Mouse (Mus musculus): ENCODE results near the gene Kif7. TPM values are rescaled to one million over a fixed set of nuclear protein-coding genes. Genes with fewer than 3 reads are reported as not detected.

Gene Kif7
- polyA plus RNA-seq, 1 experiment from 2014 or later, result 2.1 TPM

- H3K9me3 ChIP-seq, result no peaks in the 10 kb centered on the region
- H3K36me3 ChIP-seq, result no peaks in the 10 kb centered on the region
- H3K4me3 ChIP-seq, result peak within 1 kb of the TSS; percentile 83
- peaks cover 16% of the 10 kb centered on the region for H3K4me1 ChIP-seq (replicated peaks)
- ATAC-seq (ENCODE audit: low FRiP score, low read depth), result peak; percentile 100
- peak within 1 kb of the TSS; percentile 55 for H3K9ac ChIP-seq
- under 1% methylated on average over 39 of the region's 39 CpGs for WGBS
- H3K4me2 ChIP-seq, result peak within 1 kb of the TSS; percentile 100
- no peak within 1 kb of the TSS for H3K27ac ChIP-seq (replicated peaks)
- no peaks in the 10 kb centered on the region for H3K27me3 ChIP-seq
Observed at GRCm38 (mm10) chr7:79659578-79660290, 55.8 kb downstream of the Kif7 start, which contains the start of gene Ticrr. Gene Ticrr, plus strand, starts transcription at chr7:79660196.

DNA sequence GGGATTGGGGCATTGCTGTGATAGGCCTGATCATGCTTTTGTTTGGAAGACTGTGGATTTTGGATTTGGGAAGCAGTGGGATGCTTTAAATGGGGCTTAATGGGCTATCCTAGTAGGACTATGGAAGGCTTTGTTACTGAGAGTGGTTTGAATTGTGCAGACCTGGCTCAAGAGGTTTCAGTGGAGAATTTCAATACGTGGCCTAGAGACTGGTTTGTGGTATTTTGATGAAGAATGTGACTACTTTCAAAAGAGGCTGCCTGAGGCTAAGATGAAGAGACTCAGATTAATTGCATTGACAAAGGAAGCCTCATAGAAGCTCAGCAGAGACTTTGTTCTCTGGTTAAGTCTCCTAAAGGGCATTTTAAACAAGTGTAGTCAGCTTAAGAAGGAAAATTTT, 60.9 kb downstream of the Kif7 start:
- H3K27ac ChIP-seq (replicated peaks), result no peak overlapping the region

GRCm38 (mm10) chr7:79654185-79654584, 61.3 kb downstream of the Kif7 start:
- H3K9me3 ChIP-seq, result no peaks in the 10 kb centered on the region
- H3K27ac ChIP-seq (replicated peaks), result no peak overlapping the region
- H3K27me3 ChIP-seq, result no peaks in the 10 kb centered on the region
- ATAC-seq (ENCODE audit: low FRiP score, low read depth), result no peak
- WGBS, result 81% methylated on average over 1 of the region's 1 CpGs
- H3K36me3 ChIP-seq, result no peaks in the 10 kb centered on the region
- no peak overlapping the region for H3K4me3 ChIP-seq
- no peak overlapping the region for H3K4me2 ChIP-seq
- no peak overlapping the region for H3K9ac ChIP-seq
- H3K4me1 ChIP-seq (replicated peaks), result peaks cover 2% of the 10 kb centered on the region

More for the DNA sequence above, 60.9 kb downstream of the Kif7 start:
- no peak for ATAC-seq (ENCODE audit: low FRiP score, low read depth)
- Histone ChIP-seq H3K27me3 (no peaks in the 10 kb centered on the region), H3K4me3 (no peak overlapping the region), H3K9ac (no peak overlapping the region), H3K4me2 (no peak overlapping the region), H3K4me1 (replicated peaks) (peaks cover 6% of the 10 kb centered on the region), H3K36me3 (no peaks in the 10 kb centered on the region), H3K9me3 (no peaks in the 10 kb centered on the region)
- 27% methylated on average over 1 of the region's 1 CpGs for WGBS

- H3K9ac ChIP-seq, result no peak overlapping the region
- H3K4me3 ChIP-seq, result no peak overlapping the region
- no peak overlapping the region for H3K27ac ChIP-seq (replicated peaks)
- H3K4me1 ChIP-seq (replicated peaks), result no peaks in the 10 kb centered on the region
- no peak overlapping the region for H3K4me2 ChIP-seq
- 7% methylated on average over 3 of the region's 3 CpGs for WGBS
- H3K9me3 ChIP-seq, result no peaks in the 10 kb centered on the region
- ATAC-seq (ENCODE audit: low FRiP score, low read depth), result no peak
- no peaks in the 10 kb centered on the region for H3K27me3 ChIP-seq
- no peaks in the 10 kb centered on the region for H3K36me3 ChIP-seq
Observed at GRCm38 (mm10) chr7:79649005-79649404, 66.5 kb downstream of the Kif7 start.

Other genes starting within 250 kb of the Kif7 start
- gene Polg, start 249.4 kb downstream of the Kif7 start, polyA plus RNA-seq (2015; fragmentation: Nextera tagmentation; extraction: Ambion mirVana), result 26.5 and 27.0 TPM in 2 replicates
- gene Rhcg, start 98.1 kb downstream of the Kif7 start, polyA plus RNA-seq (2015; fragmentation: Nextera tagmentation; extraction: Ambion mirVana), result 4.0 and 5.1 TPM in 2 replicates
- gene Ticrr, start 55.5 kb downstream of the Kif7 start, polyA plus RNA-seq (2015; fragmentation: Nextera tagmentation; extraction: Ambion mirVana), result 2.5 and 3.1 TPM in 2 replicates
- gene Plin1, start 17.2 kb upstream of the Kif7 start, polyA plus RNA-seq (2015; fragmentation: Nextera tagmentation; extraction: Ambion mirVana), result 0.60 and 1.3 TPM in 2 replicates
- 12.6 and 13.1 TPM in 2 replicates for gene Pex11a, start 27.4 kb upstream of the Kif7 start, polyA plus RNA-seq (2015; fragmentation: Nextera tagmentation; extraction: Ambion mirVana)
- gene Wdr93, start 27.4 kb upstream of the Kif7 start, polyA plus RNA-seq (2015; fragmentation: Nextera tagmentation; extraction: Ambion mirVana), result 0.35 and 0.69 TPM in 2 replicates
- gene Mesp1, start 78.1 kb upstream of the Kif7 start, polyA plus RNA-seq (2015; fragmentation: Nextera tagmentation; extraction: Ambion mirVana), result 0.19 TPM in 1 of 2 replicates, not detected in the other
- 1.1 and 1.3 TPM in 2 replicates for gene Mesp2, start 95.0 kb upstream of the Kif7 start, polyA plus RNA-seq (2015; fragmentation: Nextera tagmentation; extraction: Ambion mirVana)
- 3.3 and 4.2 TPM in 2 replicates for gene Anpep, start 145.3 kb upstream of the Kif7 start, polyA plus RNA-seq (2015; fragmentation: Nextera tagmentation; extraction: Ambion mirVana)
- 42.0 and 43.4 TPM in 2 replicates for gene Ap3s2, start 204.9 kb upstream of the Kif7 start, polyA plus RNA-seq (2015; fragmentation: Nextera tagmentation; extraction: Ambion mirVana)
- gene Arpin, start 219.6 kb upstream of the Kif7 start, polyA plus RNA-seq (2015; fragmentation: Nextera tagmentation; extraction: Ambion mirVana), result 18.9 and 19.2 TPM in 2 replicates

All from hindbrain, embryonic 15.5 days (tissue).